Mouse (Mus musculus) intestine, postnatal 0 days (tissue): Measurements from ENCODE around the gene Pcdh9. TPM values are rescaled to one million over a fixed set of nuclear protein-coding genes. Genes with fewer than 3 reads are reported as not detected.
"Not testable (repeated sequence)": the region's sequence is repeated elsewhere in the genome, so short reads cannot be mapped to it uniquely, and the experiment has no call there.

Experiments used
- ATAC-seq: fragments of 200-750 bp; cut with Nextera tagmentation; 2 replicates; pipeline ENCODE4 v1.8.0; 2017; ENCODE audit warnings: mild to moderate bottlenecking, moderate TSS enrichment, moderate library complexity
- H3K27ac ChIP-seq: fragments of 300-500 bp; sonication (generic); 2 replicates; pipeline ENCODE4 v1.5.1; 2014; ENCODE audit warnings: mild to moderate bottlenecking, low read depth, low read length, moderate library complexity
- H3K27me3 ChIP-seq: fragments of 300-500 bp; sonication (generic); replicated peaks from 2 replicates; pipeline ENCODE4 v1.6.1; 2014; ENCODE audit warnings: low read length, mixed read lengths; ENCODE audit not compliant: control insufficient read depth, insufficient read depth
- H3K36me3 ChIP-seq: fragments of 300-500 bp; sonication (generic); 2 replicates; pipeline ENCODE4 v1.6.1; 2014; ENCODE audit warnings: mild to moderate bottlenecking, moderate library complexity; ENCODE audit not compliant: control insufficient read depth, insufficient read depth
- H3K4me1 ChIP-seq: fragments of 300-500 bp; sonication (generic); replicated peaks from 2 replicates; pipeline ENCODE4 v1.6.1; 2014; ENCODE audit warnings: antibody characterized with exemption, low read length, mixed read lengths; ENCODE audit not compliant: control insufficient read depth, insufficient read depth
- H3K4me2 ChIP-seq: fragments of 300-500 bp; sonication (generic); replicated peaks from 2 replicates; pipeline ENCODE4 v1.6.1; 2014; ENCODE audit warnings: low read depth, mild to moderate bottlenecking, moderate library complexity
- H3K4me3 ChIP-seq: fragments of 300-500 bp; sonication (generic); 2 replicates; pipeline ENCODE4 v1.5.1; 2014; ENCODE audit warnings: low read depth, low read length
- H3K9ac ChIP-seq: fragments of 300-500 bp; sonication (generic); 2 replicates; pipeline ENCODE4 v1.6.1; 2014; ENCODE audit warnings: mild to moderate bottlenecking, low read depth, low read length
- H3K9me3 ChIP-seq: fragments of 300-500 bp; sonication (generic); 2 replicates; pipeline ENCODE4 v1.6.1; 2016; ENCODE audit warnings: mixed run types; ENCODE audit not compliant: control insufficient read depth
- CTCF ChIP-seq: sonication (generic); IDR thresholded peaks from 2 replicates; pipeline ENCODE4 v1.5.1; 2016; ENCODE audit warnings: low read depth, mild to moderate bottlenecking, control low read depth, antibody characterized with exemption, moderate library complexity
- WGBS: fragments of 180-500 bp; shearing (Covaris S2); extraction: QIAGEN DNeasy Blood & Tissue Kit; methylation state at CpG from one replicate; pipeline ENCODE4 v1.1.7; 2014; 5-methylcytosine and 5-hydroxymethylcytosine counted together
- polyA plus RNA-seq: library from polyadenylated mRNA; unstranded; fragments of >200 nt; fragmentation: Nextera tagmentation; extraction: Ambion mirVana; gene quantifications from 2 replicates; pipeline ENCODE4 v1.2.1, GENCODE M21; 2015

The Pcdh9 gene
- polyA plus RNA-seq, 1 experiment from 2014 or later: 3.6 TPM

DNA sequence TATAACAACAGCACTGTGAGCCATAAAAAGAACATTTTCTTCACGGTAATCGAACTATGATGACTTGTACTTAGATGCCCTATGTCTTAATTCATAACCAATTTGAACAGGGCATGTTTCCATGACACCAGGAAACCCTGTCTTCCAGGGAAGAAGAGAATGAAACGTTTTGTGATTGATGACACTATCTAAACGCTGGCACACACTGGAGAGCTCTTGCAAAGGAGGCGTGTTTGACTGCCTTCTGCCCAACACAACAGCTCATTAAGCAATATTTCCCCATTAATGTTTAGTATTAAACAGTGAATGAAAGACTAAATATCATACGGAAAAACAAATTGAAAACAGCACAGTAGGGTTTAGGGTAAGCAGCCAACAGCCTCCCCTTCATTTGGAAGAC is 656.9 kb downstream of the Pcdh9 start:
- Histone ChIP-seq H3K4me3 (no peak overlapping the region), H3K9ac (no peak overlapping the region), H3K27me3 (no peaks in the 10 kb centered on the region), H3K27ac (no peak overlapping the region), H3K9me3 (no peaks in the 10 kb centered on the region), H3K4me1 (no peaks in the 10 kb centered on the region), H3K4me2 (no peak overlapping the region), H3K36me3 (no peaks in the 10 kb centered on the region)
- TF ChIP-seq CTCF: no peak
- no peak for ATAC-seq
- 64% methylated on average over 6 of the region's 6 CpGs for WGBS

- ATAC-seq, H3K9me3 ChIP-seq, H3K36me3 ChIP-seq, H3K4me2 ChIP-seq, H3K4me3 ChIP-seq, H3K4me1 ChIP-seq, H3K27ac ChIP-seq, H3K27me3 ChIP-seq, H3K9ac ChIP-seq: not testable (repeated sequence)
- 86% methylated on average over 3 of the region's 15 CpGs for WGBS
These were observed 675.6 kb downstream of the Pcdh9 start for GRCm38 (mm10) chr14:93214846-93215245.

GRCm38 (mm10) chr14:93199791-93200190 is 690.7 kb downstream of the Pcdh9 start:
- no peak overlapping the region for H3K4me3 ChIP-seq
- no peak overlapping the region for H3K27ac ChIP-seq
- ATAC-seq: no peak
- no peak overlapping the region for H3K4me2 ChIP-seq
- no peaks in the 10 kb centered on the region for H3K9me3 ChIP-seq
- no peak overlapping the region for H3K9ac ChIP-seq
- no peaks in the 10 kb centered on the region for H3K4me1 ChIP-seq
- no peaks in the 10 kb centered on the region for H3K36me3 ChIP-seq
- no peak for TF ChIP-seq CTCF
- 44% methylated on average over 2 of the region's 2 CpGs for WGBS
- H3K27me3 ChIP-seq: no peaks in the 10 kb centered on the region

DNA sequence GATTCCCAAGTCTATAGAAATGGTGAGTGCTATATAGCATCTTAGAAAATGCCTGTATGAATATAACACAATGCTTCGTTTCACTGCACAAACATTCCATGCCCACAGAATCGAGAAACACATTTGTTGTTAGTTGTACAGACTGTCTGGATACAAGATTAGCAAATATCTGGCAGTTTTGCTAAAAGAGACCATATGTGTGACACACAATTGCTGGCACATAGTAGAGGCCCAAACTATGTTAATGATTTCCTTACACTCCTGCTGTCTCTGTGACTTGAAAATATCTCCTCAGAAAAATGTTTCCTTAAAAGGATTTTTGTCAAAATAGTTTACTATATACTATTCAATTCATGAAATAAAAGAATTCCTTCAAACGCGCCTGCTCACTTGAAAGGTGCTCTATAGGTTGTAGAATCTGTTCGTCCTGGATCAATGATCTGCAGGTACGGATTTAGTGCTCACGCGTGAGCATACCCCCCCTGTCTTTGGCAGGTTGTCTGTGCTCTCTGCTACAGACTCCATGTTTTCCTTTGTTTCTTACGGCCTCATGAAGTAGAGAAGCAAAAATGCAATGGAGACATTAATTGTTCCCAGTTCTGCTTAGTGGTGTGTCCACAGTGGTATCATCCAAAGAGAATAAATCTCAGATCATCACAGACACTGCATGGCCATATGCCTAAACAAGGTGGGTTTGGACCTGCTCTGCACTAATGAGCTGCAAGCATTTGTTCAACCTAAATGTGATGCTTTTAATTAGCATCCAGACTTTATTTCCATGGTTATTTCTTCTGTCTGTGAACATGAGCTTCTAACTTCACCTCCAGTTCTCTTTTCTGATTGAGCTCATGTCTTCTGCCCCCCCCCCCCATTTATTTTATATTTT is 707.6 kb downstream of the Pcdh9 start:
- H3K4me3 ChIP-seq: no peak overlapping the region
- ATAC-seq: no peak

GRCm38 (mm10) chr14:93169201-93169600 is 721.3 kb downstream of the Pcdh9 start:
- no peaks in the 10 kb centered on the region for H3K9me3 ChIP-seq
- no peak overlapping the region for H3K4me2 ChIP-seq
- no peaks in the 10 kb centered on the region for H3K27me3 ChIP-seq
- no peak overlapping the region for H3K27ac ChIP-seq
- H3K36me3 ChIP-seq: no peaks in the 10 kb centered on the region
- no peak overlapping the region for H3K9ac ChIP-seq
- H3K4me1 ChIP-seq: no peaks in the 10 kb centered on the region
- no peak overlapping the region for H3K4me3 ChIP-seq
- no peak for ATAC-seq
- TF ChIP-seq CTCF: no peak

More for the DNA sequence above, 707.6 kb downstream of the Pcdh9 start:
- H3K27ac ChIP-seq: no peak overlapping the region
- no peaks in the 10 kb centered on the region for H3K4me1 ChIP-seq
- no peak overlapping the region for H3K9ac ChIP-seq
- no peaks in the 10 kb centered on the region for H3K36me3 ChIP-seq
- H3K27me3 ChIP-seq: no peaks in the 10 kb centered on the region
- no peaks in the 10 kb centered on the region for H3K9me3 ChIP-seq
- WGBS: 87% methylated on average over 9 of the region's 9 CpGs
- TF ChIP-seq CTCF: no peak
- no peak overlapping the region for H3K4me2 ChIP-seq

DNA sequence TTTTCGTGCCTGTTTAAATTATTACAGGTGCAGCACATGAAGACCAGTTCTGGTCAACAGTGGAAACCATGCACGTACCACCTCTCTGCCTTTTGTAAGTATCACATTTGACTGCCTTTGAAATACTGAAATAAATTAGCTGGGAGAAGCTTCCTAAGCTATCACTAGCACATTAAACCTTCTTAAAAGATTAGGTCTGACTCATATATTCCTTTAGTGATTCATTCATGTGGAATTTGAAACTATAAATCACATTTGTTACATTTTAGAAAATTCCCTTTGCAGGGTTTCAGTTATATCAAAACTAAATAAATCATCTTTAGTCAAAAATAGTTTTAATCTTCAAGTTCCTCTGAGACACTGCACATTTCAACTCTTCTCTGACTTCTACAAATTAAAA is 722.1 kb downstream of the Pcdh9 start:
- Histone ChIP-seq H3K9me3 (no peaks in the 10 kb centered on the region), H3K4me2 (no peak overlapping the region), H3K36me3 (no peaks in the 10 kb centered on the region), H3K27me3 (no peaks in the 10 kb centered on the region), H3K27ac (no peak overlapping the region), H3K4me1 (no peaks in the 10 kb centered on the region), H3K4me3 (no peak overlapping the region), H3K9ac (no peak overlapping the region)
- WGBS: 60% methylated on average over 2 of the region's 2 CpGs
- TF ChIP-seq CTCF: no peak
- no peak for ATAC-seq
